Mouse (Mus musculus): ENCODE data around the gene Uts2. TPM values are rescaled to one million over a fixed set of nuclear protein-coding genes. Genes with fewer than 3 reads are reported as not detected.

The Uts2 gene
- total RNA-seq (2022) = not detected

- no peak for DNase-seq
These were observed at the start of gene Uts2 for GRCm38 (mm10) chr4:150996797-150997196. Gene Uts2 (plus strand): TSS chr4:150997097.

GRCm38 (mm10) chr4:150950972-150951371 lies 45.9 kb upstream of the Uts2 start:
- no peak for DNase-seq

- DNase-seq = no peak
These were observed 40.4 kb upstream of the Uts2 start for GRCm38 (mm10) chr4:150956369-150957105.

- no peak for DNase-seq
These were observed 39.8 kb upstream of the Uts2 start for GRCm38 (mm10) chr4:150957106-150957458.

GRCm38 (mm10) chr4:150958536-150958935 lies 38.4 kb upstream of the Uts2 start:
- no peak for DNase-seq

- peak; percentile 71 for DNase-seq
These were observed 34.7 kb upstream of the Uts2 start for GRCm38 (mm10) chr4:150962231-150962630.

GRCm38 (mm10) chr4:150963711-150964110 lies 33.2 kb upstream of the Uts2 start:
- no peak for DNase-seq

GRCm38 (mm10) chr4:150964635-150965554 lies 32.0 kb upstream of the Uts2 start:
- peak; percentile 51 for DNase-seq

- DNase-seq = no peak
These were observed 31.3 kb upstream of the Uts2 start for GRCm38 (mm10) chr4:150965555-150965951.

- DNase-seq = peak; percentile 18
These were observed 30.3 kb upstream of the Uts2 start for GRCm38 (mm10) chr4:150966556-150966955.

GRCm38 (mm10) chr4:150968956-150969355 lies 27.9 kb upstream of the Uts2 start:
- no peak for DNase-seq

GRCm38 (mm10) chr4:150973264-150973663 lies 23.6 kb upstream of the Uts2 start:
- peak; percentile 29 for DNase-seq

- no peak for DNase-seq
These were observed 21.8 kb upstream of the Uts2 start for GRCm38 (mm10) chr4:150975145-150975544.

GRCm38 (mm10) chr4:150978156-150978910 lies 18.6 kb upstream of the Uts2 start:
- DNase-seq = no peak

- no peak for DNase-seq
These were observed 17.4 kb upstream of the Uts2 start for GRCm38 (mm10) chr4:150979455-150979854.

GRCm38 (mm10) chr4:150980153-150980552 lies 16.7 kb upstream of the Uts2 start:
- DNase-seq = no peak

GRCm38 (mm10) chr4:150990148-150990547 lies 6.7 kb upstream of the Uts2 start:
- no peak for DNase-seq

- DNase-seq = no peak
These were observed 1.7 kb downstream of the Uts2 start for GRCm38 (mm10) chr4:150998626-150999025.

- no peak for DNase-seq
These were observed 4.5 kb downstream of the Uts2 start for GRCm38 (mm10) chr4:151001397-151001796.

- no peak for DNase-seq
These were observed 8.9 kb downstream of the Uts2 start for GRCm38 (mm10) chr4:151005656-151006318.

- no peak for DNase-seq
These were observed 10.0 kb downstream of the Uts2 start for GRCm38 (mm10) chr4:151006945-151007344.

- DNase-seq = no peak
These were observed 13.4 kb downstream of the Uts2 start for GRCm38 (mm10) chr4:151010316-151010715.

All from adrenal gland, adult 8-10 months (tissue).